Mouse (Mus musculus): ENCODE results near the gene Zfp334. TPM values are rescaled to one million over a fixed set of nuclear protein-coding genes. Genes with fewer than 3 reads are reported as not detected.

Zfp334 gene
- polyA plus RNA-seq, 1 experiment from 2014 or later: 8.7 TPM

DNA sequence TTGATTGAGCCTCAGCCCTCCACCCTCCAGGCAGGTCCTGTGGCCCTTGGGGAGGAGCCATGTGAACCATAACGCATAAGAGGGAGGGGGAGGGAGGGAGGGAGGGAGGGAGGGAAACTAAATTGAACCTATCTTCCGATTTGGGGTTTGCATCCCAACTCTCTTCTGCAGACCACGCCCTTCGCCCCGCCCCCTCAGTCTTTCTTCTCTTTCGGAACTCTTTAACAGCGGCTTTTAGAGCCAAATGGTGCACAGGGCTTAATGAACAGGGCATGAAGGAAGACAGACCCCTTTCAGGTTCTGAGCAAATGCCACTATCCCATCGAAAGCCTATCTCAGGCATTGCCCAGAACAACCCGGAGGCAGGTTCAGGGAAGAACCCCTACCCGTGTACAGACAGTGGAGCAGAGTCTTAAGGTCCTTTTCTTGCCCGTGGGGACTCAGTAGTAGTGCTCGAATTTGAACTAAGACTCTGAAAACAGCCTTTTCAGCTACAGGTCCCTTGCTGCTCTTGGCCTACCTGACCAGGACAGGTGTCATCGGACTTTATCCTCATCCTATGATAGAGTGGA is 20.1 kb downstream of the Zfp334 start:
- H3K9me3 ChIP-seq (ENCODE audit: control insufficient read depth, low read length): no peaks in the 10 kb centered on the region
- peak; percentile 35 for DNase-seq (ENCODE audit: low spot score)
- H3K4me3 ChIP-seq (ENCODE audit: low read depth, low read length): peak overlapping the region; percentile 35
- H3K4me1 ChIP-seq (ENCODE audit: control insufficient read depth, insufficient read depth, low read length): peaks cover 13% of the 10 kb centered on the region
- under 1% methylated on average over 13 of the region's 13 CpGs for WGBS
- peak overlapping the region; percentile 61 for H3K4me2 ChIP-seq (ENCODE audit: low read depth, low read length)
- H3K27me3 ChIP-seq (replicated peaks; ENCODE audit: control insufficient read depth, insufficient read depth, low read length): peaks cover 7% of the 10 kb centered on the region
- peak overlapping the region; percentile 51 for H3K9ac ChIP-seq (ENCODE audit: low read depth, low read length)
- ATAC-seq (ENCODE audit: low read depth): 0 out of 2 replicates have a peak, but pooled peaks have one; percentile 15
- H3K27ac ChIP-seq (replicated peaks; ENCODE audit: low read depth, low read length): no peak overlapping the region
- H3K36me3 ChIP-seq (ENCODE audit: control insufficient read depth, insufficient read depth, low read length): no peaks in the 10 kb centered on the region

DNA sequence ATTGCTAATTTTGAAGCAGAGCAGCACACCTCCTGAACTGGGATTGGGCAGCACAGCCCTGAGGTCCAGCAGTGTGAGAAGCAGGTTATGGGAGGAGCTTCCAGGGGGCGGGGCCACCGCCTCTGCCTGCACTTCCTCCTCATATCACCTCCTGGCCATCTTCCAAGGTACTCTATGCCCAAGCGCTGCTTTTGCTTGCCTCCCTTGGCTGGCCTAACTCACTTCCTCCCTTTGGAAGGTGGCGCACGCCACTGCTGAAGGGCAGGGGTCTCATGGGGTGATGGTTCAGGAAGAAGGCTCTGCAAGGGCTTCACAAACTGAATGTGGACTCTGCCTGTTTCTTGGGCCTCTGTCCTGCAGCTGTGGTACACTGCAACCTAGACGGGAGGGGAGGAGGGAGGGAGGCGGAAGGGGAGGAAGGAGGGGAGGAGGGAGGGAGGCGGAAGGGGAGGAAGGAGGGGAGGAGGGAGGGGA is 21.0 kb downstream of the Zfp334 start:
- peaks cover 7% of the 10 kb centered on the region for H3K27me3 ChIP-seq (replicated peaks; ENCODE audit: control insufficient read depth, insufficient read depth, low read length)
- H3K36me3 ChIP-seq (ENCODE audit: control insufficient read depth, insufficient read depth, low read length): no peaks in the 10 kb centered on the region
- peaks cover 13% of the 10 kb centered on the region for H3K4me1 ChIP-seq (ENCODE audit: control insufficient read depth, insufficient read depth, low read length)
- H3K4me3 ChIP-seq (ENCODE audit: low read depth, low read length): no peak overlapping the region
- no peak overlapping the region for H3K27ac ChIP-seq (replicated peaks; ENCODE audit: low read depth, low read length)
- no peak overlapping the region for H3K9ac ChIP-seq (ENCODE audit: low read depth, low read length)
- H3K9me3 ChIP-seq (ENCODE audit: control insufficient read depth, low read length): no peaks in the 10 kb centered on the region
- WGBS: 1% methylated on average over 5 of the region's 8 CpGs
- DNase-seq (ENCODE audit: low spot score) (peak; percentile 61), ATAC-seq (ENCODE audit: low read depth) (peak; percentile 51; the same call in 1 of the 2 replicates)
- H3K4me2 ChIP-seq (ENCODE audit: low read depth, low read length): 0 out of 2 replicates have a peak overlapping the region, but pooled peaks have one; percentile 26

GRCm38 (mm10) chr2:165364334-165365091 is 23.5 kb downstream of the Zfp334 start:
- H3K9ac ChIP-seq (ENCODE audit: low read depth, low read length): no peak overlapping the region
- peaks cover 7% of the 10 kb centered on the region for H3K27me3 ChIP-seq (replicated peaks; ENCODE audit: control insufficient read depth, insufficient read depth, low read length)
- H3K36me3 ChIP-seq (ENCODE audit: control insufficient read depth, insufficient read depth, low read length): no peaks in the 10 kb centered on the region
- ATAC-seq (ENCODE audit: low read depth) (no peak), DNase-seq (ENCODE audit: low spot score) (peak; percentile 61)
- peak overlapping the region; percentile 14; the same call in 1 of the 2 replicates for H3K4me2 ChIP-seq (ENCODE audit: low read depth, low read length)
- no peaks in the 10 kb centered on the region for H3K9me3 ChIP-seq (ENCODE audit: control insufficient read depth, low read length)
- H3K27ac ChIP-seq (replicated peaks; ENCODE audit: low read depth, low read length): no peak overlapping the region
- H3K4me3 ChIP-seq (ENCODE audit: low read depth, low read length): 0 out of 2 replicates have a peak overlapping the region, but pooled peaks have one; percentile 2
- 11% methylated on average over 21 of the region's 21 CpGs for WGBS
- peaks cover 13% of the 10 kb centered on the region for H3K4me1 ChIP-seq (ENCODE audit: control insufficient read depth, insufficient read depth, low read length)

DNA sequence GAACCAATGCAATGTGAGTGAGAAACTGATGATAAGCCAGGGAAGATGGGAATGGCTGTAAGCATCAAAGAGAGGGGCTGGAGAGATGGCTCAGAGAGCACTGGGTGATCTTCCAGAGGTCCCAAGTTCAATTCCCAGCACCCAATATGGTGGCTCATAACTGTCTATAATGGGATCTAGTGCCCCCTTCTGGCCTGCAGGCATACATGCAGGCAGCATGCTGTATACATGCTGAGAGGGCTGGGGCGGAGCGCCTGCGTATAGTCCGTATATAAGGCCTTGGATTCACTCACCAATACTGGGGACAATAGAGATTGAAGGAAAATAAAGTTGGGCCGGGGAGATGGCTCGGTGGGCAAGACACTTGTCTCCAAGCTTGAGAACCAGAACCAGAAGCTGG is 24.8 kb downstream of the Zfp334 start:
- Histone ChIP-seq H3K36me3 (ENCODE audit: control insufficient read depth, insufficient read depth, low read length) (no peaks in the 10 kb centered on the region), H3K9me3 (ENCODE audit: control insufficient read depth, low read length) (no peaks in the 10 kb centered on the region), H3K27me3 (replicated peaks; ENCODE audit: control insufficient read depth, insufficient read depth, low read length) (peaks cover 3% of the 10 kb centered on the region), H3K4me2 (ENCODE audit: low read depth, low read length) (no peak overlapping the region), H3K4me3 (ENCODE audit: low read depth, low read length) (no peak overlapping the region), H3K4me1 (ENCODE audit: control insufficient read depth, insufficient read depth, low read length) (peaks cover 11% of the 10 kb centered on the region), H3K27ac (replicated peaks; ENCODE audit: low read depth, low read length) (no peak overlapping the region), H3K9ac (ENCODE audit: low read depth, low read length) (no peak overlapping the region)
- DNase-seq (ENCODE audit: low spot score) (no peak), ATAC-seq (ENCODE audit: low read depth) (no peak)
- 89% methylated on average over 6 of the region's 6 CpGs for WGBS

- ATAC-seq (ENCODE audit: low read depth) (peak; percentile 78), DNase-seq (ENCODE audit: low spot score) (peak; percentile 92)
- Histone ChIP-seq H3K27me3 (replicated peaks; ENCODE audit: control insufficient read depth, insufficient read depth, low read length) (no peaks in the 10 kb centered on the region), H3K9ac (ENCODE audit: low read depth, low read length) (no peak overlapping the region), H3K9me3 (ENCODE audit: control insufficient read depth, low read length) (0 out of 2 replicates have a peak, but pooled peaks cover under 1% of the 10 kb centered on the region), H3K4me1 (ENCODE audit: control insufficient read depth, insufficient read depth, low read length) (no peaks in the 10 kb centered on the region), H3K4me3 (ENCODE audit: low read depth, low read length) (no peak overlapping the region), H3K4me2 (ENCODE audit: low read depth, low read length) (no peak overlapping the region), H3K27ac (replicated peaks; ENCODE audit: low read depth, low read length) (no peak overlapping the region), H3K36me3 (ENCODE audit: control insufficient read depth, insufficient read depth, low read length) (no peaks in the 10 kb centered on the region)
- 0% methylated on average over 1 of the region's 1 CpGs for WGBS
These were observed 27.2 kb downstream of the Zfp334 start for GRCm38 (mm10) chr2:165360861-165361260.

DNA sequence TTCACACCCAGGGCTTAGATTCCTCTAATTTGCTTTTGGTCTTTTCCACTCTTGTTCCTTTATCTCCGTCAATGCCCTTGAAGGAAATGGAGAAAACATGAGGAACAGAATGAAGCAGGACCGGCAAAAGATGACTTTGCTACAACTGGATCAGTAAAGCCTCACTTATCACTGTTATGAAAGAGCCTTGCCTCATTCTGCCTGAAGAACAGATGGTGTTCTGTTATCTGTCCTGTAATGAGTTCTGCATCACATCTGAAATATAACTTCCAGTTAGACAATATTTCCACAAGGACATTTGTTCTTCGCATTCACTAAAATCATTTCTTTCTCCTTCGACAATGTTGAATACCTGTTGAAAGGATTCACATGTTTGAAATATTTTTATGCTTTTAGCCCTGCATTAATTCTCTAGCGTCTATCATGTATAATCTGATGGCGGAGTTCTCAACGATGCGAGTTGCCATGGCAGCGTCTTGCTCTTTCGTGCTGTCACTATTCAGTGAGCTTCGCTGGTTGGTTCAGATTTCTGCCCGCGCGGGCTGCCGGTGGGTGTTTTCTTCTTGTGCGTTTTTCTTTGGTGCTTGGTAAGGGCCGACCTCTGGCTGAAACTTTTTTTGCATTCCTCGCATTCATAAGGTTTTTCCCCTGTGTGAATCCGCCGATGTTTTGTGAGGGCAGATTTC is 36.1 kb downstream of the Zfp334 start:
- Histone ChIP-seq H3K4me2 (ENCODE audit: low read depth, low read length) (no peak overlapping the region), H3K4me3 (ENCODE audit: low read depth, low read length) (no peak overlapping the region), H3K4me1 (ENCODE audit: control insufficient read depth, insufficient read depth, low read length) (no peaks in the 10 kb centered on the region), H3K36me3 (ENCODE audit: control insufficient read depth, insufficient read depth, low read length) (no peaks in the 10 kb centered on the region), H3K9me3 (ENCODE audit: control insufficient read depth, low read length) (peaks cover 33% of the 10 kb centered on the region), H3K27ac (replicated peaks; ENCODE audit: low read depth, low read length) (no peak overlapping the region), H3K27me3 (replicated peaks; ENCODE audit: control insufficient read depth, insufficient read depth, low read length) (no peaks in the 10 kb centered on the region), H3K9ac (ENCODE audit: low read depth, low read length) (no peak overlapping the region)
- WGBS: 87% methylated on average over 20 of the region's 20 CpGs
- DNase-seq (ENCODE audit: low spot score) (no peak), ATAC-seq (ENCODE audit: low read depth) (no peak)

GRCm38 (mm10) chr2:165349466-165349865 is 38.6 kb downstream of the Zfp334 start:
- H3K27me3 ChIP-seq (replicated peaks; ENCODE audit: control insufficient read depth, insufficient read depth, low read length): no peaks in the 10 kb centered on the region
- DNase-seq (ENCODE audit: low spot score): peak; percentile 50
- H3K9ac ChIP-seq (ENCODE audit: low read depth, low read length): no peak overlapping the region
- ATAC-seq (ENCODE audit: low read depth): no peak; the same call in 1 of the 2 replicates
- no peak overlapping the region for H3K27ac ChIP-seq (replicated peaks; ENCODE audit: low read depth, low read length)
- WGBS: 22% methylated on average over 8 of the region's 8 CpGs
- H3K36me3 ChIP-seq (ENCODE audit: control insufficient read depth, insufficient read depth, low read length): no peaks in the 10 kb centered on the region
- H3K9me3 ChIP-seq (ENCODE audit: control insufficient read depth, low read length): peaks cover 30% of the 10 kb centered on the region
- no peak overlapping the region for H3K4me2 ChIP-seq (ENCODE audit: low read depth, low read length)
- H3K4me1 ChIP-seq (ENCODE audit: control insufficient read depth, insufficient read depth, low read length): no peaks in the 10 kb centered on the region
- no peak overlapping the region for H3K4me3 ChIP-seq (ENCODE audit: low read depth, low read length)

DNA sequence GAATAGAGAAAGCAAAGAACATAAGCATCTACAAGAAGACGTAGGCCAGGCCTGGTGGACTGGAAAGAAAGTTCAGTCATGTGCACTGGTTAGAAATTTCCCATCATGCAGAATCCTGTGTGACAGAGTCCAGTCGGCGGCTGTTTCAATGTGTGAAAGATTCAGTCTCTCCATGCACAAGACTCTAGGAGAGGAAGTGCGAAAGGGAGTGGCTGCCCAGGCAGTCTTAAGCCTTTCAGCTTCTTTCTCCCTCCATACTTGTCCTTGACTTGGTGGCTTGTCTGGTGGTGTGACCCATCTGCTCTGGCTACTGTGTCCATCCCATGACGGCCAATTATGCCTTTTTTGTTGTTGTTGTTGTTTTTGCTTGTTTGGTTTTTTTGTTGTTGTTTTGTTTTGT is 41.9 kb downstream of the Zfp334 start:
- DNase-seq (ENCODE audit: low spot score) (no peak), ATAC-seq (ENCODE audit: low read depth) (no peak)
- H3K9me3 ChIP-seq (ENCODE audit: control insufficient read depth, low read length): 0 out of 2 replicates have a peak, but pooled peaks cover 3% of the 10 kb centered on the region
- H3K9ac ChIP-seq (ENCODE audit: low read depth, low read length): no peak overlapping the region
- H3K27me3 ChIP-seq (replicated peaks; ENCODE audit: control insufficient read depth, insufficient read depth, low read length): no peaks in the 10 kb centered on the region
- 84% methylated on average over 5 of the region's 5 CpGs for WGBS
- no peak overlapping the region for H3K27ac ChIP-seq (replicated peaks; ENCODE audit: low read depth, low read length)
- 0 out of 2 replicates have a peak, but pooled peaks cover 2% of the 10 kb centered on the region for H3K4me1 ChIP-seq (ENCODE audit: control insufficient read depth, insufficient read depth, low read length)
- no peak overlapping the region for H3K4me2 ChIP-seq (ENCODE audit: low read depth, low read length)
- H3K4me3 ChIP-seq (ENCODE audit: low read depth, low read length): no peak overlapping the region
- H3K36me3 ChIP-seq (ENCODE audit: control insufficient read depth, insufficient read depth, low read length): no peaks in the 10 kb centered on the region
